Mouse (Mus musculus) liver, postnatal 0 days (tissue): ENCODE data around the gene Slc39a11. TPM values are rescaled to one million over a fixed set of nuclear protein-coding genes. Genes with fewer than 3 reads are reported as not detected.
A peak's percentile ranks its signal among the peaks of the same experiment; 100 is the strongest.

Source experiments
- ATAC-seq: fragments of 200-750 bp; cut with Nextera tagmentation; 2 replicates; pipeline ENCODE4 v1.8.0; 2017; ENCODE audit warnings: mild to moderate bottlenecking, moderate library complexity
- DNase-seq: peaks from one replicate; pipeline ENCODE4 v3.0.0-alpha.2; 2016
- H3K27ac ChIP-seq: fragments of 300-500 bp; sonication (generic); 2 replicates; pipeline ENCODE4 v1.5.1; 2014; ENCODE audit warnings: antibody characterized with exemption, moderate library complexity, mild to moderate bottlenecking, low read depth
- H3K27me3 ChIP-seq: fragments of 300-500 bp; sonication (generic); 2 replicates; pipeline ENCODE4 v1.6.1; 2014; ENCODE audit warnings: low read length, control low read depth, mixed read lengths; ENCODE audit not compliant: insufficient read depth
- H3K36me3 ChIP-seq: fragments of 300-500 bp; sonication (generic); replicated peaks from 2 replicates; pipeline ENCODE4 v1.6.1; 2014; ENCODE audit warnings: mild to moderate bottlenecking, control low read depth, low read length, moderate library complexity, mixed read lengths; ENCODE audit not compliant: insufficient read depth
- H3K4me1 ChIP-seq: fragments of 300-500 bp; sonication (generic); 2 replicates; pipeline ENCODE4 v1.6.1; 2014; ENCODE audit warnings: antibody characterized with exemption, mild to moderate bottlenecking, control low read depth; ENCODE audit not compliant: insufficient read depth
- H3K4me2 ChIP-seq: fragments of 300-500 bp; sonication (generic); 2 replicates; pipeline ENCODE4 v1.6.1; 2014; ENCODE audit warnings: low read depth, mild to moderate bottlenecking, low read length, moderate library complexity, mixed read lengths
- H3K4me3 ChIP-seq: fragments of 300-500 bp; sonication (generic); 2 replicates; pipeline ENCODE4 v1.5.1; 2014; ENCODE audit warnings: low read depth, low read length
- H3K9ac ChIP-seq: fragments of 300-500 bp; sonication (generic); replicated peaks from 2 replicates; pipeline ENCODE4 v1.6.1; 2014; ENCODE audit warnings: mild to moderate bottlenecking, moderate library complexity
- H3K9me3 ChIP-seq: fragments of 300-500 bp; sonication (generic); 2 replicates; pipeline ENCODE4 v1.6.1; 2016; ENCODE audit warnings: mild to moderate bottlenecking, control low read depth, low read length, mixed read lengths
- CTCF ChIP-seq: sonication (generic); IDR thresholded peaks from 2 replicates; pipeline ENCODE4 v1.5.1; 2016; ENCODE audit warnings: antibody characterized with exemption, low read depth
- EP300 ChIP-seq: IDR thresholded peaks from 2 replicates; pipeline ENCODE4 v1.6.1; 2016; ENCODE audit warnings: antibody characterized with exemption, low read depth, mild to moderate bottlenecking
- WGBS: fragments of 180-500 bp; shearing (Covaris S2); extraction: QIAGEN DNeasy Blood & Tissue Kit; methylation state at CpG from one replicate; pipeline ENCODE4 v1.1.7; 2014; ENCODE audit not compliant: insufficient replicate concordance; 5-methylcytosine and 5-hydroxymethylcytosine counted together
- polyA plus RNA-seq: library from polyadenylated mRNA; unstranded; fragments of >200 nt; fragmentation: Nextera tagmentation; extraction: Ambion mirVana; gene quantifications from 2 replicates; pipeline ENCODE4 v1.2.1, GENCODE M21; 2015

Gene Slc39a11
- polyA plus RNA-seq, 1 experiment from 2014 or later, result 10.9 TPM

- Histone ChIP-seq H3K27me3 (no peaks in the 10 kb centered on the region), H3K9me3 (no peaks in the 10 kb centered on the region), H3K4me3 (no peak overlapping the region), H3K4me1 (no peaks in the 10 kb centered on the region), H3K9ac (no peak overlapping the region), H3K27ac (no peak overlapping the region), H3K36me3 (no peaks in the 10 kb centered on the region), H3K4me2 (no peak overlapping the region)
- TF ChIP-seq EP300, result no peak
- no peak for TF ChIP-seq CTCF
- DNase-seq (no peak), ATAC-seq (no peak)
- 75% methylated on average over 20 of the region's 20 CpGs for whole genome bisulfite sequencing
Observed at GRCm38 (mm10) chr11:113500631-113501305, 149.1 kb downstream of the Slc39a11 start.

- ATAC-seq (no peak), DNase-seq (peak; percentile 81)
- no peaks in the 10 kb centered on the region for H3K36me3 ChIP-seq
- H3K4me3 ChIP-seq, result no peak overlapping the region
- no peaks in the 10 kb centered on the region for H3K9me3 ChIP-seq
- no peaks in the 10 kb centered on the region for H3K27me3 ChIP-seq
- no peak overlapping the region for H3K9ac ChIP-seq
- no peak overlapping the region for H3K4me2 ChIP-seq
- H3K4me1 ChIP-seq, result no peaks in the 10 kb centered on the region
- no peak overlapping the region for H3K27ac ChIP-seq
- peak; percentile 85 for TF ChIP-seq CTCF
- no peak for TF ChIP-seq EP300
- WGBS, result 41% methylated on average over 9 of the region's 9 CpGs
Observed at GRCm38 (mm10) chr11:113498889-113499288, 151.0 kb downstream of the Slc39a11 start.

GRCm38 (mm10) chr11:113494021-113494546 lies 155.8 kb downstream of the Slc39a11 start:
- Histone ChIP-seq H3K36me3 (no peaks in the 10 kb centered on the region), H3K27me3 (no peaks in the 10 kb centered on the region), H3K4me2 (no peak overlapping the region), H3K27ac (no peak overlapping the region), H3K4me3 (no peak overlapping the region), H3K4me1 (no peaks in the 10 kb centered on the region), H3K9me3 (no peaks in the 10 kb centered on the region), H3K9ac (no peak overlapping the region)
- ATAC-seq, result no peak
- DNase-seq, result no peak
- TF ChIP-seq EP300 (no peak), CTCF (no peak)
- 86% methylated on average over 12 of the region's 12 CpGs for WGBS

GRCm38 (mm10) chr11:113490530-113491520 lies 159.1 kb downstream of the Slc39a11 start:
- Histone ChIP-seq H3K4me1 (peaks cover 4% of the 10 kb centered on the region; the same call in 1 of the 2 replicates), H3K9me3 (no peaks in the 10 kb centered on the region), H3K36me3 (no peaks in the 10 kb centered on the region), H3K27ac (no peak overlapping the region), H3K27me3 (no peaks in the 10 kb centered on the region), H3K4me2 (no peak overlapping the region), H3K4me3 (no peak overlapping the region), H3K9ac (no peak overlapping the region)
- WGBS, result 67% methylated on average over 20 of the region's 20 CpGs
- TF ChIP-seq EP300 (no peak), CTCF (no peak)
- ATAC-seq (no peak), DNase-seq (no peak)

GRCm38 (mm10) chr11:113487603-113488335 lies 162.1 kb downstream of the Slc39a11 start:
- Histone ChIP-seq H3K4me3 (no peak overlapping the region), H3K9me3 (no peaks in the 10 kb centered on the region), H3K27ac (no peak overlapping the region), H3K9ac (no peak overlapping the region), H3K4me1 (peaks cover 12% of the 10 kb centered on the region; the same call in 1 of the 2 replicates), H3K36me3 (no peaks in the 10 kb centered on the region), H3K27me3 (no peaks in the 10 kb centered on the region), H3K4me2 (no peak overlapping the region)
- 47% methylated on average over 8 of the region's 8 CpGs for WGBS
- no peak for TF ChIP-seq CTCF
- no peak for TF ChIP-seq EP300
- ATAC-seq, result no peak
- DNase-seq, result no peak

- WGBS, result 86% methylated on average over 10 of the region's 10 CpGs
Observed at GRCm38 (mm10) chr11:113484037-113484436, 165.8 kb downstream of the Slc39a11 start.

More at GRCm38 (mm10) chr11:113484037-113484436, 165.8 kb downstream of the Slc39a11 start:
- H3K4me2 ChIP-seq, result no peak overlapping the region
- no peaks in the 10 kb centered on the region for H3K36me3 ChIP-seq
- no peak overlapping the region for H3K9ac ChIP-seq
- H3K4me3 ChIP-seq, result no peak overlapping the region
- TF ChIP-seq CTCF, result peak; percentile 25; the same call in 1 of the 2 replicates
- no peak for TF ChIP-seq EP300
- peaks cover 12% of the 10 kb centered on the region; the same call in 1 of the 2 replicates for H3K4me1 ChIP-seq
- ATAC-seq (no peak), DNase-seq (no peak)
- H3K9me3 ChIP-seq, result no peaks in the 10 kb centered on the region
- H3K27ac ChIP-seq, result no peak overlapping the region
- H3K27me3 ChIP-seq, result no peaks in the 10 kb centered on the region
